Mouse (Mus musculus): ENCODE measurements at regions not wholly inside any gene's neighbourhood (a gene's known extent, or its start where the extent isn't known, plus 50 kb on each side); places are given as distances from the start of the nearest gene placed in this dataset.

DNA sequence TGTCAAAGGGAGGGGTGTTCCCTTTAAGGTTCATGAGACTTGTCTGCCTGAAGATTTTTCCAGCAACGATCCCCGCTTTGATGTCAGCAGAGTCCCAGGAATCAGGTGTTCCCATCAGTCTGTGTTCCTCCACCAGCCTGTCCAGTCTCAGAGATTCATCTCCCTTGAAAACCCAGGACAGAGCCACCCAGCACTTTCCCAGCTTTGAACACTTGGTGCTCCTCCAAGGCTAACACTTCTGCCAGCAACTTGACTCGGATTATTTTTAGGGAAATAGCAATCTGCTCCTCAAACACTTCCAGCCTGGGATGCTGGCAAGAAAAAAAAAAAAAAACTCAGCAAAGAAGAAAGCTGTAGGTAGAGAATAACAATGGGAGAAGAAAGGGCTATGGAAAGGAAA lies 170.7 kb downstream of the Dyrk2 start:
- TF ChIP-seq CTCF (IDR thresholded peaks at IDR 0.05; ENCODE audit: low read depth) = no peak
- TF ChIP-seq EP300 (IDR thresholded peaks at IDR 0.05; ENCODE audit: low read depth) = no peak
